7 mouse cellular contexts compared by ENCODE assay signal in genomic region chr4:21727615-21728165, GRCm38 (mm10). TPM values are rescaled to one million over a fixed set of nuclear protein-coding genes. Genes with fewer than 3 reads are reported as not detected.
DNase-seq lines count a peak whose midpoint lies in the region; ATAC-seq lines count a peak whose summit lies in the region.

Gene Ccnc, plus strand, starts transcription at chr4:21727701.

- intact Hi-C loops in gastrocnemius, postnatal 36 days (cut with DNase I) = no loop called here
- intact Hi-C loops in left cerebral cortex, postnatal 25 days (cut with DNase I) = loop anchor here (2.0 to 5.0 kb wide), 2 partner anchors 39 to 85 kb away; partner anchors contain the start of genes Tstd3 and Usp45

- peak; percentile 96 for DNase-seq in adrenal gland, adult 2 months
- DNase-seq in embryo, embryonic 11.5 days (ENCODE audit: low read depth, low spot score) = peak; percentile 84
- DNase-seq in gastrocnemius, postnatal 36 days = peak; percentile 86 to 87
- peak; percentile 90 to 96 for DNase-seq in left cerebral cortex, postnatal 25 days (ENCODE audit: low spot score in 2 of 2)
- DNase-seq in midbrain, embryonic 10.5 days (ENCODE audit: low spot score) = peak; percentile 94
- peak; percentile 89 for DNase-seq in right cerebral cortex, postnatal 4 days

- under 1% methylated on average over 37 of the region's 37 CpGs for WGBS in intestine, embryonic 15.5 days
- WGBS in midbrain, embryonic 10.5 days = under 1% methylated on average over 37 of the region's 37 CpGs

- H3K9ac ChIP-seq in intestine, embryonic 15.5 days = peak within 1 kb of the TSS; percentile 75

- peak; percentile 99 for ATAC-seq in intestine, embryonic 15.5 days

- no peaks in the 10 kb centered on the region for H3K9me3 ChIP-seq in intestine, embryonic 15.5 days
- no peaks in the 10 kb centered on the region for H3K9me3 ChIP-seq in midbrain, embryonic 10.5 days (replicated peaks)

- peak within 1 kb of the TSS; percentile 79 for H3K4me3 ChIP-seq in intestine, embryonic 15.5 days (replicated peaks)
- H3K4me3 ChIP-seq in midbrain, embryonic 10.5 days = peak within 1 kb of the TSS; percentile 87

- no peaks in the 10 kb centered on the region for H3K27me3 ChIP-seq in intestine, embryonic 15.5 days (replicated peaks)
- H3K27me3 ChIP-seq in midbrain, embryonic 10.5 days (ENCODE audit: low read depth, poor library complexity, severe bottlenecking) = no peaks in the 10 kb centered on the region

- peak within 1 kb of the TSS; percentile 62 for H3K4me2 ChIP-seq in intestine, embryonic 15.5 days (replicated peaks)

- H3K4me1 ChIP-seq in intestine, embryonic 15.5 days (replicated peaks) = 0 out of 2 replicates have a peak, but pooled peaks cover 5% of the 10 kb centered on the region
- peaks cover 21% of the 10 kb centered on the region for H3K4me1 ChIP-seq in midbrain, embryonic 10.5 days

- peak within 1 kb of the TSS; percentile 69 for H3K27ac ChIP-seq in intestine, embryonic 15.5 days
- H3K27ac ChIP-seq in midbrain, embryonic 10.5 days (replicated peaks) = peak within 1 kb of the TSS; percentile 92

- no peaks in the 10 kb centered on the region for H3K36me3 ChIP-seq in intestine, embryonic 15.5 days
- H3K36me3 ChIP-seq in midbrain, embryonic 10.5 days = peaks cover 8% of the 10 kb centered on the region

RNA-seq across cellular contexts. Expression of gene Ccnc, which starts in this region (rescaled TPM):
- 10 to 100 TPM; 18.5 to 26.9 TPM for total RNA-seq in adrenal gland, adult 2 months (2021)
- polyA plus RNA-seq in adrenal gland, adult 2 months (2012; rRNA removed) = 2.4 and 2.7 TPM in 2 replicates
- 10 to 100 TPM; 10.3 to 10.5 TPM for total RNA-seq in gastrocnemius, postnatal 36 days (2021)
- polyA plus RNA-seq in intestine, embryonic 15.5 days (2015; fragmentation: Nextera tagmentation; extraction: Ambion mirVana) = 36.8 and 37.4 TPM in 2 replicates
- 10 to 100 TPM; 38.1 to 40.6 TPM for total RNA-seq in left cerebral cortex, postnatal 25 days (2021)
- polyA plus RNA-seq in midbrain, embryonic 10.5 days (2016; fragmentation: Nextera tagmentation; extraction: Ambion mirVana) = 67.5 and 67.9 TPM in 2 replicates

Comparison
In these comparisons a context has a peak if more than half of its experiments do, and no peak if none do; other contexts are left out.
1. Peak in every context shown above with its lines: DNase-seq, ATAC-seq, H3K4me3 ChIP-seq and H3K27ac ChIP-seq.
2. RNA of gene Ccnc (polyA plus RNA-seq): 67.5 to 67.9 TPM in midbrain, embryonic 10.5 days and 36.8 to 37.4 TPM in intestine, embryonic 15.5 days; 2.4 to 2.7 TPM in adrenal gland, adult 2 months; every median in the first group is over 10 times any median in the second.